Mouse (Mus musculus) heart, postnatal 0 days (tissue): Measurements from ENCODE around the gene Fcna. TPM values are rescaled to one million over a fixed set of nuclear protein-coding genes. Genes with fewer than 3 reads are reported as not detected.

ENCODE experiments used
- ATAC-seq: fragments of 200-750 bp; cut with Nextera tagmentation; 2 replicates; pipeline ENCODE4 v1.8.0; 2017; ENCODE audit warnings: low read depth, moderate number of reproducible peaks, moderate library complexity; ENCODE audit not compliant: insufficient read depth
- DNase-seq: peaks from one replicate; pipeline ENCODE4 v3.0.0-alpha.2; 2016; ENCODE audit warnings: low spot score
- H3K27ac ChIP-seq: fragments of 300-500 bp; sonication (generic); 2 replicates; pipeline ENCODE4 v1.5.1; 2014; ENCODE audit warnings: low read depth, mild to moderate bottlenecking
- H3K27me3 ChIP-seq: fragments of 300-500 bp; sonication (generic); 2 replicates; pipeline ENCODE4 v1.6.1; 2014; ENCODE audit warnings: low read length, mixed read lengths; ENCODE audit not compliant: control insufficient read depth, insufficient read depth
- H3K36me3 ChIP-seq: fragments of 300-500 bp; sonication (generic); replicated peaks from 2 replicates; pipeline ENCODE4 v1.6.1; 2014; ENCODE audit warnings: low read length, mixed read lengths; ENCODE audit not compliant: control insufficient read depth, insufficient read depth
- H3K4me1 ChIP-seq: fragments of 300-500 bp; sonication (generic); 2 replicates; pipeline ENCODE4 v1.6.1; 2014; ENCODE audit warnings: antibody characterized with exemption; ENCODE audit not compliant: control insufficient read depth, insufficient read depth
- H3K4me2 ChIP-seq: fragments of 300-500 bp; sonication (generic); 2 replicates; pipeline ENCODE4 v1.6.1; 2014; ENCODE audit warnings: low read depth, mild to moderate bottlenecking, low read length, moderate library complexity
- H3K4me3 ChIP-seq: fragments of 300-500 bp; sonication (generic); 2 replicates; pipeline ENCODE4 v1.5.1; 2014; ENCODE audit warnings: low read depth, low read length
- H3K9ac ChIP-seq: fragments of 300-500 bp; sonication (generic); replicated peaks from 2 replicates; pipeline ENCODE4 v1.6.1; 2014; ENCODE audit warnings: low read depth, low read length, mixed read lengths
- H3K9me3 ChIP-seq: fragments of 300-500 bp; sonication (generic); replicated peaks from 2 replicates; pipeline ENCODE4 v1.6.1; 2016; ENCODE audit warnings: low read length; ENCODE audit not compliant: control insufficient read depth
- CTCF ChIP-seq: IDR thresholded peaks from 2 replicates; pipeline ENCODE4 v1.5.1; 2016; ENCODE audit warnings: antibody characterized with exemption, control low read depth, low read depth
- EP300 ChIP-seq: IDR thresholded peaks from 2 replicates; pipeline ENCODE4 v1.6.1; 2016; ENCODE audit warnings: antibody characterized with exemption, low read depth
- WGBS: fragments of 180-500 bp; shearing (Covaris S2); extraction: QIAGEN DNeasy Blood & Tissue Kit; methylation state at CpG from one replicate; pipeline ENCODE4 v1.1.7; 2014; 5-methylcytosine and 5-hydroxymethylcytosine counted together
- polyA plus RNA-seq: library from polyadenylated mRNA; unstranded; fragments of >200 nt; fragmentation: Nextera tagmentation; extraction: Ambion mirVana; gene quantifications from 2 replicates; pipeline ENCODE4 v1.2.1, GENCODE M21; 2015
- total RNA-seq: library from RNA; depleted of rRNA; stranded (reverse); fragments of >200 nt; gene quantifications from 2 replicates; pipeline ENCODE4 v1.2.3, GENCODE M21; 2014; ENCODE audit warnings: low replicate concordance

Gene Fcna
- total and polyA plus RNA-seq, 2 experiments from 2014 or later, result 1.9 to 4.8 TPM

GRCm38 (mm10) chr2:25581294-25581864 is 46.5 kb downstream of the Fcna start, which contains the start of gene Ajm1:
Gene Ajm1 (minus strand): TSS chr2:25581757.
- Histone ChIP-seq H3K36me3 (peaks cover 24% of the 10 kb centered on the region), H3K4me1 (peaks cover 32% of the 10 kb centered on the region; the same call in 1 of the 2 replicates), H3K4me2 (peak within 1 kb of the TSS; percentile 66), H3K27ac (no peak within 1 kb of the TSS), H3K9me3 (no peaks in the 10 kb centered on the region), H3K9ac (no peak within 1 kb of the TSS), H3K4me3 (peak within 1 kb of the TSS; percentile 39), H3K27me3 (peaks cover 50% of the 10 kb centered on the region)
- ATAC-seq, result peak; percentile 75
- WGBS, result 5% methylated on average over 19 of the region's 19 CpGs
- DNase-seq, result peak; percentile 77
- TF ChIP-seq CTCF (peak; percentile 91), EP300 (no peak)

- 43% methylated on average over 6 of the region's 6 CpGs for WGBS
- Histone ChIP-seq H3K27ac (no peak overlapping the region), H3K9ac (no peak overlapping the region), H3K4me3 (no peak overlapping the region), H3K4me1 (peaks cover 35% of the 10 kb centered on the region), H3K36me3 (peaks cover 23% of the 10 kb centered on the region), H3K27me3 (peaks cover 55% of the 10 kb centered on the region), H3K4me2 (no peak overlapping the region), H3K9me3 (no peaks in the 10 kb centered on the region)
- ATAC-seq (no peak), DNase-seq (no peak)
- TF ChIP-seq CTCF (no peak), EP300 (no peak)
Observed at GRCm38 (mm10) chr2:25580621-25581101, 47.2 kb downstream of the Fcna start.

GRCm38 (mm10) chr2:25579737-25580460 is 47.9 kb downstream of the Fcna start:
- DNase-seq, result no peak

GRCm38 (mm10) chr2:25578796-25579736 is 48.8 kb downstream of the Fcna start:
- H3K4me1 ChIP-seq, result peaks cover 38% of the 10 kb centered on the region
- 4% methylated on average over 71 of the region's 77 CpGs for WGBS
- DNase-seq, result no peak

More at GRCm38 (mm10) chr2:25579737-25580460, 47.9 kb downstream of the Fcna start:
- H3K9me3 ChIP-seq, result no peaks in the 10 kb centered on the region
- peaks cover 55% of the 10 kb centered on the region for H3K27me3 ChIP-seq
- H3K9ac ChIP-seq, result no peak overlapping the region
- H3K27ac ChIP-seq, result no peak overlapping the region
- H3K4me1 ChIP-seq, result peaks cover 38% of the 10 kb centered on the region
- 6% methylated on average over 27 of the region's 27 CpGs for WGBS
- no peak for ATAC-seq
- peak overlapping the region; percentile 38 for H3K4me2 ChIP-seq
- H3K4me3 ChIP-seq, result peak overlapping the region; percentile 29
- TF ChIP-seq EP300 (no peak), CTCF (peak; percentile 45)
- peaks cover 22% of the 10 kb centered on the region for H3K36me3 ChIP-seq

More at GRCm38 (mm10) chr2:25578796-25579736, 48.8 kb downstream of the Fcna start:
- Histone ChIP-seq H3K4me2 (peak overlapping the region; percentile 38), H3K9me3 (no peaks in the 10 kb centered on the region), H3K4me3 (peak overlapping the region; percentile 29), H3K36me3 (peaks cover 14% of the 10 kb centered on the region), H3K9ac (no peak overlapping the region), H3K27ac (no peak overlapping the region), H3K27me3 (peaks cover 55% of the 10 kb centered on the region)
- TF ChIP-seq CTCF (no peak), EP300 (no peak)
- ATAC-seq, result no peak
